Mouse (Mus musculus): Measurements from ENCODE around the gene Zfp319. TPM values are rescaled to one million over a fixed set of nuclear protein-coding genes. Genes with fewer than 3 reads are reported as not detected.

Gene Zfp319
- polyA plus RNA-seq, 1 experiment from 2014 or later = 11.5 TPM

GRCm38 (mm10) chr8:95373389-95374002, 41.7 kb upstream of the Zfp319 start:
- no peaks in the 10 kb centered on the region for H3K9me3 ChIP-seq (replicated peaks; ENCODE audit: control insufficient read depth, low read length)
- no peak overlapping the region for H3K4me2 ChIP-seq (ENCODE audit: low read length)
- 87% methylated on average over 12 of the region's 12 CpGs for WGBS
- peaks cover 46% of the 10 kb centered on the region for H3K36me3 ChIP-seq (ENCODE audit: control insufficient read depth, insufficient read depth, low read length)
- ATAC-seq (no peak), DNase-seq (ENCODE audit: low spot score) (no peak)
- no peak overlapping the region for H3K27ac ChIP-seq (ENCODE audit: low read depth, low read length)
- no peaks in the 10 kb centered on the region for H3K27me3 ChIP-seq (replicated peaks; ENCODE audit: control insufficient read depth, insufficient read depth, low read length)
- no peak overlapping the region for H3K9ac ChIP-seq (ENCODE audit: low read length)
- no peaks in the 10 kb centered on the region for H3K4me1 ChIP-seq (ENCODE audit: control insufficient read depth, insufficient read depth, low read length)
- H3K4me3 ChIP-seq (ENCODE audit: low read depth, low read length) = no peak overlapping the region

- DNase-seq (ENCODE audit: low spot score) = no peak
- no peak for ATAC-seq
- Histone ChIP-seq H3K9me3 (replicated peaks; ENCODE audit: control insufficient read depth, low read length) (no peaks in the 10 kb centered on the region), H3K4me3 (ENCODE audit: low read depth, low read length) (no peak overlapping the region), H3K4me1 (ENCODE audit: control insufficient read depth, insufficient read depth, low read length) (no peaks in the 10 kb centered on the region), H3K27ac (ENCODE audit: low read depth, low read length) (no peak overlapping the region), H3K36me3 (ENCODE audit: control insufficient read depth, insufficient read depth, low read length) (peaks cover 54% of the 10 kb centered on the region), H3K27me3 (replicated peaks; ENCODE audit: control insufficient read depth, insufficient read depth, low read length) (no peaks in the 10 kb centered on the region), H3K4me2 (ENCODE audit: low read length) (no peak overlapping the region), H3K9ac (ENCODE audit: low read length) (no peak overlapping the region)
- 57% methylated on average over 20 of the region's 20 CpGs for WGBS
These were observed 38.0 kb upstream of the Zfp319 start for GRCm38 (mm10) chr8:95369581-95370326.

GRCm38 (mm10) chr8:95363849-95364248, 32.1 kb upstream of the Zfp319 start:
- H3K4me3 ChIP-seq (ENCODE audit: low read depth, low read length) = no peak overlapping the region
- no peaks in the 10 kb centered on the region for H3K27me3 ChIP-seq (replicated peaks; ENCODE audit: control insufficient read depth, insufficient read depth, low read length)
- ATAC-seq (no peak), DNase-seq (ENCODE audit: low spot score) (no peak)
- WGBS = 96% methylated on average over 2 of the region's 2 CpGs
- no peaks in the 10 kb centered on the region for H3K4me1 ChIP-seq (ENCODE audit: control insufficient read depth, insufficient read depth, low read length)
- H3K4me2 ChIP-seq (ENCODE audit: low read length) = no peak overlapping the region
- no peaks in the 10 kb centered on the region for H3K9me3 ChIP-seq (replicated peaks; ENCODE audit: control insufficient read depth, low read length)
- H3K36me3 ChIP-seq (ENCODE audit: control insufficient read depth, insufficient read depth, low read length) = peaks cover 12% of the 10 kb centered on the region
- no peak overlapping the region for H3K9ac ChIP-seq (ENCODE audit: low read length)
- H3K27ac ChIP-seq (ENCODE audit: low read depth, low read length) = no peak overlapping the region

- Histone ChIP-seq H3K4me1 (ENCODE audit: control insufficient read depth, insufficient read depth, low read length) (no peaks in the 10 kb centered on the region), H3K9me3 (replicated peaks; ENCODE audit: control insufficient read depth, low read length) (no peaks in the 10 kb centered on the region), H3K9ac (ENCODE audit: low read length) (no peak overlapping the region), H3K36me3 (ENCODE audit: control insufficient read depth, insufficient read depth, low read length) (no peaks in the 10 kb centered on the region), H3K27ac (ENCODE audit: low read depth, low read length) (no peak overlapping the region), H3K27me3 (replicated peaks; ENCODE audit: control insufficient read depth, insufficient read depth, low read length) (no peaks in the 10 kb centered on the region), H3K4me2 (ENCODE audit: low read length) (no peak overlapping the region), H3K4me3 (ENCODE audit: low read depth, low read length) (no peak overlapping the region)
- 76% methylated on average over 6 of the region's 6 CpGs for WGBS
- no peak for DNase-seq (ENCODE audit: low spot score)
- no peak for ATAC-seq
These were observed 30.5 kb upstream of the Zfp319 start for GRCm38 (mm10) chr8:95362272-95362671.

GRCm38 (mm10) chr8:95361016-95361341, 29.2 kb upstream of the Zfp319 start:
- Histone ChIP-seq H3K9ac (ENCODE audit: low read length) (no peak overlapping the region), H3K4me3 (ENCODE audit: low read depth, low read length) (no peak overlapping the region), H3K4me1 (ENCODE audit: control insufficient read depth, insufficient read depth, low read length) (no peaks in the 10 kb centered on the region), H3K27ac (ENCODE audit: low read depth, low read length) (no peak overlapping the region), H3K9me3 (replicated peaks; ENCODE audit: control insufficient read depth, low read length) (no peaks in the 10 kb centered on the region), H3K4me2 (ENCODE audit: low read length) (no peak overlapping the region), H3K27me3 (replicated peaks; ENCODE audit: control insufficient read depth, insufficient read depth, low read length) (no peaks in the 10 kb centered on the region), H3K36me3 (ENCODE audit: control insufficient read depth, insufficient read depth, low read length) (no peaks in the 10 kb centered on the region)
- WGBS = 83% methylated on average over 3 of the region's 3 CpGs
- DNase-seq (ENCODE audit: low spot score) (no peak), ATAC-seq (no peak)

- no peak overlapping the region for H3K4me2 ChIP-seq (ENCODE audit: low read length)
- no peaks in the 10 kb centered on the region for H3K27me3 ChIP-seq (replicated peaks; ENCODE audit: control insufficient read depth, insufficient read depth, low read length)
- 0 out of 2 replicates have a peak overlapping the region, but pooled peaks have one; percentile 13 for H3K9ac ChIP-seq (ENCODE audit: low read length)
- ATAC-seq (no peak; the same call in 1 of the 2 replicates), DNase-seq (ENCODE audit: low spot score) (no peak)
- H3K4me1 ChIP-seq (ENCODE audit: control insufficient read depth, insufficient read depth, low read length) = no peaks in the 10 kb centered on the region
- H3K27ac ChIP-seq (ENCODE audit: low read depth, low read length) = peak overlapping the region; percentile 21; the same call in 1 of the 2 replicates
- no peaks in the 10 kb centered on the region for H3K36me3 ChIP-seq (ENCODE audit: control insufficient read depth, insufficient read depth, low read length)
- H3K9me3 ChIP-seq (replicated peaks; ENCODE audit: control insufficient read depth, low read length) = no peaks in the 10 kb centered on the region
- H3K4me3 ChIP-seq (ENCODE audit: low read depth, low read length) = no peak overlapping the region
- 56% methylated on average over 7 of the region's 7 CpGs for WGBS
These were observed 28.6 kb upstream of the Zfp319 start for GRCm38 (mm10) chr8:95360181-95361015.

- no peaks in the 10 kb centered on the region for H3K9me3 ChIP-seq (replicated peaks; ENCODE audit: control insufficient read depth, low read length)
- H3K36me3 ChIP-seq (ENCODE audit: control insufficient read depth, insufficient read depth, low read length) = no peaks in the 10 kb centered on the region
- H3K4me2 ChIP-seq (ENCODE audit: low read length) = no peak overlapping the region
- no peak overlapping the region for H3K27ac ChIP-seq (ENCODE audit: low read depth, low read length)
- no peak overlapping the region for H3K4me3 ChIP-seq (ENCODE audit: low read depth, low read length)
- H3K4me1 ChIP-seq (ENCODE audit: control insufficient read depth, insufficient read depth, low read length) = peaks cover 6% of the 10 kb centered on the region
- no peak for DNase-seq (ENCODE audit: low spot score)
- WGBS = 42% methylated on average over 7 of the region's 8 CpGs
- ATAC-seq = no peak
- H3K27me3 ChIP-seq (replicated peaks; ENCODE audit: control insufficient read depth, insufficient read depth, low read length) = no peaks in the 10 kb centered on the region
- 0 out of 2 replicates have a peak overlapping the region, but pooled peaks have one; percentile 29 for H3K9ac ChIP-seq (ENCODE audit: low read length)
These were observed 27.0 kb upstream of the Zfp319 start for GRCm38 (mm10) chr8:95358550-95359411.

GRCm38 (mm10) chr8:95354606-95355005, 22.9 kb upstream of the Zfp319 start:
- Histone ChIP-seq H3K4me1 (ENCODE audit: control insufficient read depth, insufficient read depth, low read length) (peaks cover 20% of the 10 kb centered on the region), H3K4me2 (ENCODE audit: low read length) (no peak overlapping the region), H3K9me3 (replicated peaks; ENCODE audit: control insufficient read depth, low read length) (no peaks in the 10 kb centered on the region), H3K27me3 (replicated peaks; ENCODE audit: control insufficient read depth, insufficient read depth, low read length) (no peaks in the 10 kb centered on the region), H3K36me3 (ENCODE audit: control insufficient read depth, insufficient read depth, low read length) (no peaks in the 10 kb centered on the region), H3K4me3 (ENCODE audit: low read depth, low read length) (no peak overlapping the region), H3K27ac (ENCODE audit: low read depth, low read length) (no peak overlapping the region), H3K9ac (ENCODE audit: low read length) (no peak overlapping the region)
- WGBS = 86% methylated on average over 2 of the region's 2 CpGs
- ATAC-seq = no peak
- DNase-seq (ENCODE audit: low spot score) = no peak

All from forebrain, embryonic 14.5 days (tissue).